Mouse (Mus musculus): ENCODE measurements around the gene Kif7.

Kif7 gene

GRCm38 (mm10) chr7:79715187-79715981 lies at the start of gene Kif7:
Gene Kif7, minus strand, starts transcription at chr7:79715720.
- no peak for DNase-seq (ENCODE audit: extremely low read depth, low read depth, low spot score)

- no peak for DNase-seq (ENCODE audit: extremely low read depth, low read depth, low spot score)
Measured at GRCm38 (mm10) chr7:79762106-79762505, 46.6 kb upstream of the Kif7 start.

- no peak for DNase-seq (ENCODE audit: extremely low read depth, low read depth, low spot score)
Measured at GRCm38 (mm10) chr7:79761124-79761876, 45.8 kb upstream of the Kif7 start.

GRCm38 (mm10) chr7:79759766-79760165 lies 44.2 kb upstream of the Kif7 start:
- peak; percentile 66 for DNase-seq (ENCODE audit: extremely low read depth, low read depth, low spot score)

- peak; percentile 87 for DNase-seq (ENCODE audit: extremely low read depth, low read depth, low spot score)
Measured at GRCm38 (mm10) chr7:79758176-79758575, 42.7 kb upstream of the Kif7 start.

- DNase-seq (ENCODE audit: extremely low read depth, low read depth, low spot score), result no peak
Measured at GRCm38 (mm10) chr7:79756334-79756733, 40.8 kb upstream of the Kif7 start.

- DNase-seq (ENCODE audit: extremely low read depth, low read depth, low spot score), result peak; percentile 88
Measured at GRCm38 (mm10) chr7:79749511-79749910, 34.0 kb upstream of the Kif7 start.

GRCm38 (mm10) chr7:79747659-79748058 lies 32.1 kb upstream of the Kif7 start:
- DNase-seq (ENCODE audit: extremely low read depth, low read depth, low spot score), result no peak

GRCm38 (mm10) chr7:79744585-79744984 lies 29.1 kb upstream of the Kif7 start:
- no peak for DNase-seq (ENCODE audit: extremely low read depth, low read depth, low spot score)

- no peak for DNase-seq (ENCODE audit: extremely low read depth, low read depth, low spot score)
Measured at GRCm38 (mm10) chr7:79744051-79744450, 28.5 kb upstream of the Kif7 start.

GRCm38 (mm10) chr7:79742659-79743536 lies 27.4 kb upstream of the Kif7 start, which contains the start of the genes Pex11a and Wdr93:
Gene Pex11a, minus strand, starts transcription at chr7:79743131.
Gene Wdr93, plus strand, starts transcription at chr7:79743163.
- peak; percentile 59 for DNase-seq (ENCODE audit: extremely low read depth, low read depth, low spot score)

GRCm38 (mm10) chr7:79742277-79742658 lies 26.7 kb upstream of the Kif7 start:
- DNase-seq (ENCODE audit: extremely low read depth, low read depth, low spot score), result no peak

- DNase-seq (ENCODE audit: extremely low read depth, low read depth, low spot score), result no peak
Measured at GRCm38 (mm10) chr7:79740279-79740678, 24.8 kb upstream of the Kif7 start.

- peak; percentile 55 for DNase-seq (ENCODE audit: extremely low read depth, low read depth, low spot score)
Measured at GRCm38 (mm10) chr7:79738913-79739312, 23.4 kb upstream of the Kif7 start.

- no peak for DNase-seq (ENCODE audit: extremely low read depth, low read depth, low spot score)
Measured at GRCm38 (mm10) chr7:79736511-79736910, 21.0 kb upstream of the Kif7 start.

- DNase-seq (ENCODE audit: extremely low read depth, low read depth, low spot score), result peak; percentile 95
Measured at GRCm38 (mm10) chr7:79734563-79734962, 19.0 kb upstream of the Kif7 start.

GRCm38 (mm10) chr7:79732622-79733021 lies 17.1 kb upstream of the Kif7 start, which contains the start of gene Plin1:
Gene Plin1, minus strand, starts transcription at chr7:79732903.
- no peak for DNase-seq (ENCODE audit: extremely low read depth, low read depth, low spot score)

- no peak for DNase-seq (ENCODE audit: extremely low read depth, low read depth, low spot score)
Measured at GRCm38 (mm10) chr7:79731438-79731837, 15.9 kb upstream of the Kif7 start.

GRCm38 (mm10) chr7:79729743-79730370 lies 14.3 kb upstream of the Kif7 start:
- no peak for DNase-seq (ENCODE audit: extremely low read depth, low read depth, low spot score)

GRCm38 (mm10) chr7:79729169-79729568 lies 13.6 kb upstream of the Kif7 start:
- DNase-seq (ENCODE audit: extremely low read depth, low read depth, low spot score), result no peak

GRCm38 (mm10) chr7:79728219-79728618 lies 12.7 kb upstream of the Kif7 start:
- no peak for DNase-seq (ENCODE audit: extremely low read depth, low read depth, low spot score)
